Mouse (Mus musculus): ENCODE measurements at regions not wholly inside any gene's neighbourhood (a gene's known extent, or its start where the extent isn't known, plus 50 kb on each side); places are given as distances from the start of the nearest gene placed in this dataset.
"Not testable (repeated sequence)": the region's sequence is repeated elsewhere in the genome, so short reads cannot be mapped to it uniquely, and the experiment has no call there.

DNA sequence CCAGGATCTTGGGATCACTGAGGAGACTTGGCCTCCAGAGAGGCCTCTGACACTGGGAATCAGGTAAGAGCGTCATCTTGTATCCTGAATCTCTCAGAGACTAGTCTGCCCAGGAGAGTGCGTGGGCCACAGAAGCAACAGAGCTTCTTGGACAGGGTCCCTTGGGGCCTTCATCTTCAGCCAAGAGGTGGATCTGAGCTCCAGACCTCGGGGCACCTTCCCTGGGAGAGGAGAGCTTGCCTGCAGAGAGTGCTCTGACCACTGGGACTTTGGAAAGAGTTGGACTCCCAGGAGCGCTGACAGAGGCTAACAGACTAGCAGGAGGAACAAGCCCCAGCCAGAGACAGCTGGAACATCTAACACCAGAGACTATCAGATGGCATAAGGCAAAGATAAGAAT is 73.9 kb upstream of the Gm15319 start:
- TF ChIP-seq CTCF (IDR thresholded peaks at IDR 0.05; ENCODE audit: insufficient read depth, low read length); POLR2A (IDR thresholded peaks at IDR 0.05; ENCODE audit: borderline replicate concordance, extremely low read depth, low read depth, low read length): not testable (repeated sequence)
